Mouse (Mus musculus) CH12.LX (cell line): ENCODE results near the gene Smarcc2. TPM values are rescaled to one million over a fixed set of nuclear protein-coding genes. Genes with fewer than 3 reads are reported as not detected.
"Not testable (repeated sequence)": the region's sequence is repeated elsewhere in the genome, so short reads cannot be mapped to it uniquely, and the experiment has no call there.

Experiments
- DNase-seq: peaks from one replicate; pipeline ENCODE4 v3.0.0-alpha.2; 2013; ENCODE audit errors: extremely low read depth
- H3K27ac ChIP-seq: 2 replicates; pipeline ENCODE4 v1.5.1; 2012; ENCODE audit warnings: low read depth, mild to moderate bottlenecking, control low read depth, moderate library complexity; ENCODE audit not compliant: insufficient read depth
- H3K27me3 ChIP-seq: replicated peaks from 2 replicates; pipeline ENCODE3; 2012; ENCODE audit warnings: inconsistent platforms
- H3K36me3 ChIP-seq, 2 experiments: replicated peaks in 1 of 2; 2 replicates each; pipeline versions ENCODE3 to v1.6.1; 2012; ENCODE audit warnings: inconsistent platforms in 1 of 2, low read length in 1 of 2, mild to moderate bottlenecking in 1 of 2, mixed read lengths in 1 of 2, moderate library complexity in 1 of 2; ENCODE audit not compliant: control insufficient read depth in 1 of 2, insufficient read depth in 1 of 2
- H3K4me1 ChIP-seq, 2 experiments: 2 replicates each; pipeline ENCODE4 v1.6.1; 2012; ENCODE audit warnings: inconsistent platforms in 1 of 2, moderate library complexity in 1 of 2; ENCODE audit not compliant: insufficient read depth in 2 of 2, control insufficient read depth in 1 of 2
- H3K4me2 ChIP-seq: 2 replicates; pipeline ENCODE4 v1.6.1; 2012; ENCODE audit warnings: low read depth, mild to moderate bottlenecking, control low read depth; ENCODE audit not compliant: poor library complexity, insufficient read depth, severe bottlenecking
- H3K4me3 ChIP-seq, 3 experiments: fragments of 150-350 bp in 1 of 3; sonication (generic) in 1 of 3; replicated peaks in 1 of 3; 2 replicates each; pipeline versions ENCODE3 to v1.5.1; 2011 to 2012; ENCODE audit warnings: low read depth in 2 of 3, low read length in 2 of 3, mild to moderate bottlenecking in 2 of 3, moderate library complexity in 2 of 3, control low read depth in 1 of 3, improper control_type of control experiment in 1 of 3, inconsistent platforms in 1 of 3, mixed read lengths in 1 of 3; ENCODE audit not compliant: poor library complexity in 1 of 3
- H3K79me2 ChIP-seq: replicated peaks from 2 replicates; pipeline ENCODE4 v1.6.1; 2012; ENCODE audit warnings: mild to moderate bottlenecking, moderate library complexity; ENCODE audit not compliant: control insufficient read depth, poor library complexity, insufficient read depth, severe bottlenecking; ENCODE audit errors: extremely low read depth
- H3K9ac ChIP-seq: 2 replicates; pipeline ENCODE4 v1.6.1; 2012; ENCODE audit warnings: low read depth, mild to moderate bottlenecking, control low read depth, moderate library complexity; ENCODE audit not compliant: insufficient read depth
- H3K9me3 ChIP-seq: replicated peaks from 2 replicates; pipeline ENCODE3; 2012; ENCODE audit warnings: low read length, inconsistent platforms, mixed read lengths
- ELF1 ChIP-seq: IDR thresholded peaks from 2 replicates; pipeline ENCODE4 v1.6.1; 2014; ENCODE audit warnings: low read depth, mild to moderate bottlenecking, inconsistent platforms, low read length, improper control_type of control experiment
- GABPA ChIP-seq: IDR thresholded peaks from 2 replicates; pipeline ENCODE4 v1.6.1; 2012; ENCODE audit warnings: low read depth, low read length, improper control_type of control experiment, inconsistent platforms; ENCODE audit not compliant: insufficient replicate concordance
- JUND ChIP-seq: conservative IDR thresholded peaks from 2 replicates; pipeline ENCODE4 v1.6.1; 2011; ENCODE audit warnings: low read depth, low read length, improper control_type of control experiment
- NELFE ChIP-seq: IDR thresholded peaks from 2 replicates; pipeline ENCODE4 v1.6.1; 2011; ENCODE audit warnings: low read depth, low read length, improper control_type of control experiment
- PAX5 ChIP-seq: IDR thresholded peaks from 2 replicates; pipeline ENCODE4 v1.6.1; 2012; ENCODE audit warnings: low read length, inconsistent platforms, mixed read lengths
- POLR2A ChIP-seq: IDR thresholded peaks from 2 replicates; pipeline ENCODE4 v1.6.1; 2011; ENCODE audit warnings: low read depth, mild to moderate bottlenecking, improper control_type of control experiment, low read length
- SIN3A ChIP-seq: IDR thresholded peaks from 2 replicates; pipeline ENCODE4 v1.6.1; 2012; ENCODE audit warnings: low read length, improper control_type of control experiment, inconsistent platforms
- USF1 ChIP-seq: IDR thresholded peaks from 2 replicates; pipeline ENCODE4 v1.6.1; 2014; ENCODE audit warnings: low read depth, mild to moderate bottlenecking, inconsistent platforms, low read length, improper control_type of control experiment
- ZC3H11A ChIP-seq: IDR thresholded peaks from 2 replicates; pipeline ENCODE4 v1.6.1; 2012; ENCODE audit warnings: low read depth, mild to moderate bottlenecking, inconsistent platforms, low read length, improper control_type of control experiment
- ZMIZ1 ChIP-seq: IDR thresholded peaks from 2 replicates; pipeline ENCODE4 v1.6.1; 2012; ENCODE audit warnings: low read depth, mild to moderate bottlenecking, inconsistent platforms, low read length, improper control_type of control experiment
- dilution Hi-C: fragments of 300-500 bp; cut with MboI; formaldehyde crosslinking; loops from 2 replicates; pipeline ENCODE4 v1.14.3; 2020; ENCODE audit warnings: low sequenced_read_pairs; ENCODE audit not compliant: extremely low pct_unique_long_range_greater_than_20kb, extremely low pct_ligation_motif_present
- in situ Hi-C: fragments of 300-500 bp; cut with MboI; formaldehyde crosslinking; loops from 3 replicates; pipeline ENCODE4 v1.14.3; 2019; ENCODE audit warnings: low sequenced_read_pairs, low pct_ligation_motif_present, low pct_unique_long_range_greater_than_20kb, mixed read lengths
- polyA plus RNA-seq: library from polyadenylated mRNA; unstranded; fragments of >175 nt; gene quantifications from 2 replicates; pipeline ENCODE4 v1.2.1, GENCODE M21; 2012; ENCODE audit warnings: low read depth; ENCODE audit not compliant: insufficient read length
- total RNA-seq, 2 experiments: library from RNA; depleted of rRNA; stranded (reverse); fragments of 300-350 nt in 1 of 2; fragments of >200 nt in 1 of 2; gene quantifications; 2 replicates each; pipeline ENCODE4 v1.2.3; 2012 to 2014

Gene Smarcc2
- total and polyA plus RNA-seq, 3 experiments: 6.1 to 42.6 (median 24.8) TPM

- H3K4me3 ChIP-seq: no peak overlapping the region
- no peaks in the 10 kb centered on the region for H3K27me3 ChIP-seq
- H3K9ac ChIP-seq: no peak overlapping the region
- in situ Hi-C loops: no loop called here
- peaks cover 6 to 15% of the 10 kb centered on the region in 2 experiments for H3K4me1 ChIP-seq
- TF ChIP-seq ZMIZ1: no peak
- TF ChIP-seq NELFE: no peak
- no peak for TF ChIP-seq USF1
- no peak for TF ChIP-seq GABPA
- no peak for TF ChIP-seq ZC3H11A
- no peak overlapping the region for H3K27ac ChIP-seq
- no peaks in the 10 kb centered on the region for H3K79me2 ChIP-seq
- H3K9me3 ChIP-seq: peaks cover 2% of the 10 kb centered on the region
- no peak overlapping the region for H3K4me2 ChIP-seq
- peaks cover 0 to 4% of the 10 kb centered on the region in 2 experiments for H3K36me3 ChIP-seq
- dilution Hi-C loops: no loop called here
- DNase-seq: no peak
Observed at GRCm38 (mm10) chr10:128503532-128503931, 44.5 kb downstream of the Smarcc2 start.

GRCm38 (mm10) chr10:128504012-128504411 is 45.0 kb downstream of the Smarcc2 start:
- Histone ChIP-seq H3K79me2 (no peaks in the 10 kb centered on the region), H3K27me3 (no peaks in the 10 kb centered on the region), H3K4me1 (peaks cover 6 to 15% of the 10 kb centered on the region in 2 experiments), H3K9me3 (peaks cover 2% of the 10 kb centered on the region), H3K4me2 (no peak overlapping the region), H3K4me3 (no peak overlapping the region), H3K27ac (no peak overlapping the region), H3K36me3 (peaks cover 0 to 4% of the 10 kb centered on the region in 2 experiments), H3K9ac (no peak overlapping the region)
- in situ Hi-C loops: no loop called here
- no peak for TF ChIP-seq POLR2A
- TF ChIP-seq PAX5: no peak
- no peak for TF ChIP-seq SIN3A
- no peak for DNase-seq
- dilution Hi-C loops: no loop called here

DNA sequence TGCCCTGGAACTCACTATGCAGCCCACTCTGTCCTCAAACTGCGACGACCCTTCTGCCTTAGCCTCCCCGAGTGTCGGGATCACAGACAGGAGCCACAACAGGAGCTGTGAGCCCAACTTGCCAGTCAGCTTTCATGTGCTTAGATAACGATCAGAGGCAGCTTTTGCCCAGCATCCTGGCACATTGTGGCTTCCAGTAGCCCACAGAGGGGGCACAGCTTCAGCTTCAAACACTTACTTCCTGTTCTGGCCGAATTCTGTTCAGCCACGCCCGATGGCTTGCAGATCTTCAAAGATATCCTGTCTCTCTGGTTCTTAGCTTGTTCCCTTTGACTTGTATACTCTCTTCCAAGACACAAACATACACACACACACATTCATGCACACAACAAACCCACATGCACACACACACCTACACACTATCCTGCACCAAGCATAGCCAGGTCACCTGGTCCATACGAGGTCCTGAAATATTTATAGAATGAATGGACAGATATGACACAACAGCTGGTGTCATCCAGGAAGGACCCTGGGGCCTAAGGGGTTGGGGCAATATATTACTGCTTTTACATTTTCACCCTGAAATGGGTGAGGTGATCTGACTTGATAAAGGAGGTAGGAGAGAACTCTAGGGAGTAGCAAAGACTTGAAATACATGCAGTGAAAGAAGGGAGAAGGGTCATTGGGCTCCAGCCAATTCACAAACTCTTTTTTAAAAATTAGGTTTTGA is 45.8 kb downstream of the Smarcc2 start:
- H3K79me2 ChIP-seq: no peaks in the 10 kb centered on the region
- in situ Hi-C loops: no loop called here
- no peak overlapping the region for H3K4me2 ChIP-seq
- TF ChIP-seq JUND: no peak
- TF ChIP-seq ELF1: 0 out of 2 replicates have a peak, but pooled peaks have one; percentile 15
- H3K9ac ChIP-seq: no peak overlapping the region
- no peaks in the 10 kb centered on the region for H3K27me3 ChIP-seq
- peaks cover 6 to 15% of the 10 kb centered on the region in 2 experiments for H3K4me1 ChIP-seq
- dilution Hi-C loops: no loop called here
- peaks cover under 1 to 12% of the 10 kb centered on the region in 2 experiments for H3K36me3 ChIP-seq
- no peak for DNase-seq
- peaks cover 2% of the 10 kb centered on the region for H3K9me3 ChIP-seq
- H3K27ac ChIP-seq: no peak overlapping the region
- H3K4me3 ChIP-seq: no peak overlapping the region

DNA sequence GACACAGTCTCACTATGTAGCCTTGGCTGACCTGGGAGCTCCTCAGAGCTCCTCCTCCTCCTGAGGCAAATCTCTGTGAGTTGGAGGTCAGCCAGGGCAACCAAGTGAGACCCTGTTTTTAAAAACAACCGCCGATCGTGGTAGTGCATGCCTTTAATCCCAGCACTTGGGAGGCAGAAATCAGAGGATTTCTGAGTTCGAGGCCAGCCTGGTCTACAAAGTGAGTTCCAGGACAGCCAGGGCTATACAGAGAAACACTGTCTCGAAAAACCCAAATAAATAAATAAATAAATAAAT is 46.3 kb downstream of the Smarcc2 start:
- H3K27me3 ChIP-seq, H3K4me2 ChIP-seq, H3K9ac ChIP-seq, H3K9me3 ChIP-seq, DNase-seq, H3K27ac ChIP-seq, in situ Hi-C loops, H3K4me3 ChIP-seq, dilution Hi-C loops, H3K79me2 ChIP-seq: not testable (repeated sequence)
- Histone ChIP-seq H3K4me1 (peaks cover 6 to 12% of the 10 kb centered on the region in 2 experiments), H3K36me3 (peaks cover 6 to 17% of the 10 kb centered on the region in 2 experiments)
